Mouse (Mus musculus) activated CD4-positive, CD25-positive, alpha-beta regulatory T cell, adult 4 months (primary cell): ENCODE data around the gene Col23a1. TPM values are rescaled to one million over a fixed set of nuclear protein-coding genes. Genes with fewer than 3 reads are reported as not detected.
"Not testable (repeated sequence)": the region's sequence is repeated elsewhere in the genome, so short reads cannot be mapped to it uniquely, and the experiment has no call there.

Source experiments
- ATAC-seq: one replicate; pipeline ENCODE4 v1.8.0; 2017
- polyA plus RNA-seq, 2 experiments: library from polyadenylated mRNA; unstranded; fragments of 100-300 nt; shearing (Covaris generic); gene quantifications; one replicate each; pipeline ENCODE4 v1.2.1; 2017

Gene Col23a1
- polyA plus RNA-seq, 2 experiments from 2014 or later: 0.78 to 0.98 TPM

DNA sequence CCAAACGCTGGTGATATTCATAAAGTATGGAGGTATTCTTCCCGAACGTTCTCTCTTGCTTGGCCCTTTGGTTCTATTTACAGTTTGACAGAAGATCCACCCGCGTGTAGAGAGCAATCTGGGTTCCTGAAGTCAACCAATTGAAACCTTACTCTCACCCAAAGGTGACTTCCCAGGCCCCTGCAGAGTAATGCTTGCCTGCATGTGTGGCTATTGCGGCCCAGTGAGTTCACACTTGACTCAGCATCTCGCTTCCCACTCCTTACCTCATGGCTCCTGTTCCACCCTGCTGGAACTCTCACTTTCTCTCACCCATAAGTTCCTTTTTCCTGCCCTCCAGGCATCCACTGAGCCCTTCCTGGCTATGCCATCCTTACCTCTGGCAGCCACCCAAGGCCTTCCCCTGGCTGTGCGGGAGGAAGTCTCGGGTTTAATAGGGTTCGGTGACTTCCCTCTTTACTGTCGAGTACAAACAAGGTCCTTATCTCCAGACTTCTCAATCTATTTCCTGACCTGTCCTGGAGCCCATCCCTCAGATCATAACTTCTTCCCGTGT, 38.7 kb downstream of the Col23a1 start:
- no peak for ATAC-seq

DNA sequence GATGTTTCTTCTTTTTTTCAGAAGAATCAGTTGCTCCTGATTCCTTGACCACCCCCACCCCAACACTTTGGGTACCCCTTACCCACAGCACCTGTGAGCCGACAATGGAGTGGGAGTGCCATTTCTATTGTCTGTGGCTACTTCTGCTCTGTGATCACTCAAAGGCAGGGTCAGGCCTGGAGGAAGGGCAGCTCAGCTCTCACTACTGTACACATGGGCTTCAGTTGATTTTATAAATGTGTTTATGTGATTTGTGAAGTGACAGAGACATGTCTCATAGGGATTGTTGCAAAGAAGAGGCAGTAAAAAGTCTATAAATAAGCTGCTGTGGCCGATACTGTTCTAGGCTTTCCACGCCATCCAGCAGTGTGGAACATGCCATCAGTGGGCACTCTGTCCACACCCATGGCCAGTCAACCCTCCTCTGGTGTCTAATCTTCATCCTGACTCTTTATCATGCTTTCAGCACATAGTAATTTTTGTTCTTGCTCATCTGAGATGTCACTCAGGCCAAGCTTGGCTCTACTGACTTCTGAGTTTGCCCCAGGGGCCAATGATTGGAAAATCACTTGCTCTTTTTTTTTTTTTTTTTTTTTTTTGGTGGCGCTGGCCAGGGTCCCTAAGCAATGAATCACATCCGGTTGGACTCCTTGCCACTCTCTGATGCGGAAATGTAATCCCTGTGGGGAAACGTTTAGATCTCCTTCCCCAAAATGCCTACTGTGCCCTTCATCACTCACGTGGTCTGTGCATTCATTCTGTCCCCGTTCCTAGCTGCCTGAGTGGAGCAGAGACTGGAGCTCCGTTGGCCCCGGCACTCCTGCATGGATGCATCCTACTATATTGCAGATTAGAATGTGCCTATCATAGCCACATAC, 40.4 kb downstream of the Col23a1 start:
- ATAC-seq: no peak

DNA sequence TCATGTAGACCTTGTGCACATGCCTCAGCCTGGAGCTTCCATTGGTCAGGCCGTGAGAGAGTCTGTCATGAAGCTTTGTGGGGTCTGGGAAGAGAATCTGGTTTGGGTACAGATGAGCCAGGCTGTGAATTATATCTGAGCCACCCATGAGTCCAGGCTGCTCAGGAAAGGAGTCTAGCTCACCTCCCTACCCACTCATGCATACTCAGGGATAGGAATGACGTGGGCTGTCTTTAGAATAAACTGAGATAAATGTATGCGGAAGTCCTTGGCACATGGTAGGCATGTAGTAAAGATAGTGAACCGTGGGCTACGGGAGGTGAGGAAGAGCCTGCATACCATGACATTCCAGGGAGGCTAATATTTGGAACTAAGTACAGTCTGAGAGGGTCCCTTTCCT, 44.3 kb downstream of the Col23a1 start:
- ATAC-seq: no peak

DNA sequence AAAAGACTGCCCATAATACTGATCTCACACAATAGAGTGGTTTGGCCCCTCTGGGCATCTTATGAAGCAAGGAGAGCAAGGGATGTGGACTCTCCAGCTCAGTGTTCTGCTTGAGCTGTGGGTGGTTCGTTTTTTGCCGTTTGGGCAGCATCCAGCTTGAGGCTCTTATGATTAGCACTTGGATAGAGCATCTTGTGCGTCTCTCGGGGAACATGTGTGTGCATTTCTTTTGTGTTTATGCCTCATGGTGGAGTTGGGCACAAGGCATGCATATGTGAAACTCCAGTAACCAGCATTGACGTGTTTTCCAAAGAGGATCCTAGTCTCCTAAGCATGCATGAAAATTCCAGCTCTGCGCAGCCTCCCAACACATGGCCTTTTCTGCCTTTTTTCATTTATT, 47.9 kb downstream of the Col23a1 start:
- no peak for ATAC-seq

DNA sequence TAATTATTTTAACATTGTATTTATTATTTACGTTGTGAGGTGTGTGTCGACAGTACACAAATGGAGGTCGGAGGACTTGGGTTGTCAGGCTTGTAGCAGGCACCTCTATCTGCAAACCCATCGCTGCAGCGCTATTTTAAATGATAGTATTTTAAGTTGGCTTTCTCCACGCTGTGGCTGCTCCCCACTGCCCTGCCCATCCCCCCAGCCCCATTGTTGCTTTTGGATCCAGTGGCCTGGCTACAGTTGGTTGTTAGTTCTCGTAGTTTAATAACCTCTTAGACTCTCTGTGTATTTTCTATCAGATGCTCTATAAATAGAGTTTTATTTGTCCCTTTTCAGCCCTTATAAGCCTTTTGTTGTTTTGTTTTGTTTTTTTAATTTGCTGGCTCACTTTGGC, 48.7 kb downstream of the Col23a1 start:
- no peak for ATAC-seq

DNA sequence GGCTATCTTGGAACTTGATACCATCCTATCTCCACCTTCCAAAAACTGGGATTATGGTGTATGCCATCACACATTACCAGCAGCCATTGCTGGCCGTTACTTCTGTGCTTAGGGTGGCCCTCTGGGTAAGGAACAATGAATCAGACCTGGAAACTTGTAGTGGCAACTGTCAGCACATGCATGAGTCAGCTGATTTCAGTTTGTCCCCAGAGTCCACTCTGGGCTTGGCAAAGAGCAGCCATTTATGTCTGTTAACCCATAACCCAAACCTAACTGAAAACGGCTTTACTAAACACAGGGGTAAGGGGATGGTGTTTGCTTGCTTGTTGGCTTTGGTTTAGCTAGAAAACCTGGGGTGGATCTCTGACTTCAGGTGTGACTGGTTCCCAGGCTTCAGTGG, 51.4 kb downstream of the Col23a1 start:
- ATAC-seq: no peak

DNA sequence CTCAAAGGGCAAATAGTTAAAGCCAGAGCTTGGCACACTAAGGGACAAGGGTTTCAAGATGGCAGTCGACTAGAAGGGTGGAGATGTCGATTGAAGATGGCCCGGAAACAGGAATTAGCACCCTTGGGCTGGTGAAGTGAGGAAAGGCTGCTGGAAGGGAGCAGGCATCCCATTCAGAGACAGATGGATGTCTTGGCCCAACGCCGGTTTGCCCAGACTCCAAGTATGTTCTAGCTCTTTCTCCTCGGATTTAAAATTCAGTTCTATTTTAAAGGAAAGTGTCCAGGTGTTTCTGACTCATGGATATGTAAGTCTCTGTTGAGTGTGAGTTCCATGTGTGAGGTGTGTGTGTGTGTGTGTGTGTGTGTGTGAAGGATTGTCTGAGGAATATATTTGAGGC, 53.1 kb downstream of the Col23a1 start:
- no peak for ATAC-seq

DNA sequence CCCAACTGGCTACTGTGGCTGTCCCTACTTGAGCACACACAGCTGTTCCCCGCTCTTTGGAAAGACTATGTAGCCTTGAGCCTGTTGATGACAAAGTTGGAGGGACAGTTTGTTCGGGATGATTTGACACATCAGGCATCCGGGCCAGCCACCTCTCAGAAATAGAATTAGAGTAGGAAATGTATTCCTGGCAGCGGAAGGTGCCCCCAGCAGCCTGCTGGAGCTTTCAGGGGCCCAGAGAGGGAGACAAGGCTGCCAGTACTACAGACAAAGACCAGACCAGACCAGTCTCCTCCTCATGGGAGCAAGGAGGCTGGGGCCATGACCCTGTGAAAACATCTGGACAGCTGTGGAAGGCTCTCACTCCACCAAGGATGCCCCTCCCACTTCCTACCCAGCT, 53.6 kb downstream of the Col23a1 start:
- ATAC-seq: no peak

DNA sequence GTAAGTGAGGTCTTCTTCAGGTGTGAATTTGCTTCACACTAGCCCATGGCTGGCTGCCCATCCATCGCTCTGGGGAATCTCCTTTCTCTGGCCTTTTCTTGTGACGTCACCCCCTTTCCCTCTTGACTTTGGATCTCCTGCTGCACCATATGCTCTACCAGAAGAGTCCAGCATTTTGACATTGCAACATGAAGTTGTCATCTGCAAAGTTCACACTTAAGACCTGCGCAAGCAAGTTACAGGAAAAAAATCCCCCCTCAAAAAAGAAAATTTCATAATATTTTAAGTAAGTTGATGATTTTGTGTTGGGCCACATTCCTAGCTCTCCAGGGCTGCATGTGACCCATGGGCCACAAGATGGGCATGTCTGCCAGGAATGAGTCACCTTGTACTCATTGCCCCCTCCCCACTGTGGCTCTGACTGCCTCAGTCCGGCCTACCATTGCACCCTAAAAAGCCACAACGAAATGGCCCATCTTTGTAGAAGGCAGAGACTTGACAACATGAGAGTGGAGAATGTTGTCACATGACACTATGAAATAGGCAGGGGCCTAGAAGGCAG, 54.1 kb downstream of the Col23a1 start:
- ATAC-seq: no peak

DNA sequence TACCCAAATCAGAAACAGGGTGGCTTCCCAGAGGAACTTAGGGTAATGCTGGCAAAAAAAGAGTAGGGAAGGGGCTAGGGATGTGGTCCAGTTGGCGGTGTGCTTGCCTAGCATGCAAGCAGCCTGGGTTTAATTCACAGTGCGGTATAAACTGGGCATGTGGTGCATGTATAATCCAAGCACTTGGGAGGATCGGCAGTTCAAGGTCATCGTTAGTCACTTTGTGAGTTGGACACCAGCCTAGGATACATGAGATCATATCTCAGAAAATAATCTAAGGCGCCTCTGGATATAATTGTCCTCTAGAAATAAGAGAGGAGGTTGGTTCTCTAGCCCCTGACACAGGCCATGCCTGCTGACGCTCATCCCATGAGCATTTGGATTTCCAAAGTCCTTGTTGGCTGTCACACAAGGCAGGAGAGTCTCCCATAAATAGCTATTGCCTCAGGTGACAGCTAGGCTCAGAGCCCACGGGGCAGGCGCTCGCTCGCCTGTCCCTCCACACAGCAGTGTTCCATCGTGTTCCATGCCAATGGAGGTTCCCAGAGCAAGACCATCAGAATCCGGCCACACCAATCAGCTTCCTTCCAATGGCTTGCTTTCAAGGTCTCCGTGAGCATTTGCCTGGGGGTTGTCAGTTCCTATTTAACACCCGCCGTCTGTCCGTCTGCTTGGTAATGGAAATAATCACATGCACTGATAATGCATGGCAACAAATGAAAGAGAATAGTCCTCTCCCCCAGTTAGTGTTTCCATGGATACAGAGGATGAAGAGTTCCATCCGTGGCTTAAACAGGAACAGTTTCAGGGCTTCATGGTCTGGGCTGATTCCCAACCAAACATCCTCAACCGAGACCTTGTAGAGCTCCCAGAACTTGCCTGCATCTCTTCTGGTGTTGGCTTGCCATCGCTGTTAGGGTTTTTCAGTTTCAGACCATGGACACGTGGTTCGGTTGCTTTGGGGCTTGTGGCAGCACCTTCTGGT, 56.1 kb downstream of the Col23a1 start:
- ATAC-seq: no peak

DNA sequence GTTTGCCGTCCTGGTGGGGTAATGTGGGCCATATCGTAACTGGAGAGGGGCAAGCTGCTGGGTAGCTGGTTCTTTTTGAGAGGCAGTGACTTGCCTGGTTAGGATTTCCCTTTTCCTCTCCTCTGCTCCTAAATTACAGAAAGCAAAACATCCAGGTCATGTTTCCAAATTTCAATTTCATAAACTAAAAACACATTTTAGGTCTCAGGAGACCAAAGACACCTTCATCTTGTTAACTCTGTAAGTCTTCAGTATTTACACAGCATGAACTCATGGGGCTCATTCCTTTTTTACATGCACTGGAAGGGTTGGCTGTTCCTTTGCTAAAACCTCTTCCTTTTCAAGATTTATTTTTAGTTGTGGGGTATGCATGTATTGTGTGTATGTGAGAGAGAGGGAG, 58.0 kb downstream of the Col23a1 start:
- no peak for ATAC-seq

DNA sequence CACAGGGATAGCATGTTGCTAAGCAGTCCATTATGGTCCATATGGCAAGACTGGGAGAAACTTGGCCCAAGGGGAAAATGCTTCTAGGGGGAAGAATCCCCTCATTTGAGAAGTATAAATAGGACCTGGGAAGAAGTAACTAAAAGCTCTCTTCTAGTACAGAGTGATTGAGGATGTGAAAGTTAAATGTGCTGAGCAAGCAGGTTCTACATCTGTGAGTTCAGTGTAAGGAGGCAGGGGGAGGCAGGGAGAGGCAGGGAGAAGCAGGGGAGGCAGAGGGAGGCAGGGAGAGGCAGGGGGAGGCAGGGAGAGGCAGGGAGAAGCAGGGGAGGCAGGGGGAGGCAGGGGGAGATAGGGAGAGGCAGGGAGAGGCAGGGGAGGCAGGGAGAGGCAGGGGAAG, 59.9 kb downstream of the Col23a1 start:
- no peak for ATAC-seq

DNA sequence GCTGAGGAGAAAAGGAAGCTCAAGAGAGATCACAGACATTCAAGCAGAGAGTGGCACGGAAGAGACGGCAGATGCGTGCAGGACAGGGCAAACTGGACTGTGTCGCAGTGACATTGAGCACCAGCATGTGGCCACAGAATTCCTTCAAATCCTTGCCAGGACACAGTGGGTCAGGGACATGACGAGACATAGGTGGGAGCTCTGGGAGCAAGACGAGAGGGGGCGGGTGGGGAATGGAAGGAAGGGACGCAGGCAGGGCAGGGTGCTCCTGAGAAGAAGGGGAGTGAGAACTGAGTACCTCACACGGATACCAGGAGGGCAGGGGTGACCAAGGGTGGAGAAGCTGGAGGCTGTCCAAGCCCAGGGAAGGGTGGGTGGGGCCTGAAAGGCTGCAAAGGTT, 61.4 kb downstream of the Col23a1 start:
- ATAC-seq: no peak

DNA sequence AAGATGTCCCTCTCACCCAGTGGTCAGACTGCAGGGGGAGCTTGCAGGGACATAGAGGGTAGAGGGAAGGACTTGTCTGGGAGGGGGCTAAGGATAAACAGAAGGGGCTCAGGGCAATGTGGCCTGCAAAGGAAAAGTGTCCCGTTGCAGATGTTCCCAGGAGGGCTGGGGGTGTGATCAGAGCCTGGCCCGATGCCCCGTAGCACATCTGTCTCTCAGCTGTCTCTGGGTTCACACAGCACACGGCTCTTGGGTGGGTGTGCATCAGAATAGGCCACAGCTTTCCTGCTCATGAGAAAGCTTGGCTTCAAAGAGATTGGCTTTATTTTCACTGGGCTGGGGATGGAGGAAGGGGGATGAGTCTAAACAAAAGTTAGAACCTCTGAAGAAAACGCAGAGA, 62.1 kb downstream of the Col23a1 start:
- ATAC-seq: no peak

DNA sequence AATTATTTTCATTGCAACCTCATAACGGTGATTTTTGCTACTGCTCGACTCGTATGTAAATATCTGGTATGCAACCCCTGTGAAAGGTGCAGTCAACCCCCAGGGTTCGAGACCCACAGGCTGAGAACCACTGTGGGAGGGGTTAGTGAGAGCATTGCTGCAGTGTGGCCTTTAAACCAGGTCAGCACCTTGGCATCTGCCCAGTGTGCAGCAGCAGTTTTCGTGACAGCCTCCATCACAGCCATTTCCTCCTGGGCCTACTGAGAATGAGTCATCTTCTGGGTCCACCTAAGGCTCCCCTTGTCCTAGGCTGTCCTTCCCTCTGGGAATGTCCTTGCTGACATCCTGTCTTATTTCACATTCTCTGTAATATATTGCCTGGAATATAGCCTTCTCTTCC, 64.0 kb downstream of the Col23a1 start:
- no peak for ATAC-seq

DNA sequence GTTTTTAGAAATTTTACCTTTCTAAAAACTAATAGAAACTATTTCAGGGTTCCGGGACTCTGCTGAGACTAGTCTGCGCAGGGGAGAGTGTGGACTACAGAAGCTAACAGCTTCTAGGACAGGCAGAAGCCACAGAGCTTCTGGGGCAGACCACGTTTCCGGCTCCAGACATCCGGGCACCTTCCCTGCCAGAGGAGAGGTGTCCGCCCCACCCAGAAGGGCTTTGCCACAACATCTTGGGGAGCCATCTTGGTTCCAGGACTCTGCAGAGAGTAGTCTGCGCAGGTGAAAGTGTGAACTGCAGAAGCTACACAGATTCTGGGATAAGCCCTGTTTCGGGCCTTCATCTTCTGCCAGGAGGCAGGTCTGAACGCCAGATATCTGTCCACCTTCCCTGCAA, 69.3 kb downstream of the Col23a1 start:
- ATAC-seq: not testable (repeated sequence)

DNA sequence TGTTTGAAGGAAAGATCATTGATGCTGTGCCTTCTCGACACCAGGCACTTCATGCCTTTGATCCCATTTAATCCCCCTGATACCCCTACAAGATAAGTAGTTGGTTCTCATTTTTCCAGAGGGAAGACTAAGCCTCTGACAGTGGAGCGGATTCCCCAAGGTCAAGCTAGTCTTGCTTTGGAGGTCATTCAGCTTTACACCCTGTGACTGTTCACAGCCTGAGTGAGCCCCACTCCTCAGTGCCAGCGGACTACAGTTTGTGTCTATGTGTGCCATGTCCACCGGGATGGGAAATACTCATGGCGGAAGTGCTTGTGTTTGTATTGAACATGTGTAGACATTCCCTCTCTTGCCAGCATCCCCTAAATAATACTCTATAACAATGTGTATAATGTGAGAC, 74.6 kb downstream of the Col23a1 start:
- ATAC-seq: no peak

DNA sequence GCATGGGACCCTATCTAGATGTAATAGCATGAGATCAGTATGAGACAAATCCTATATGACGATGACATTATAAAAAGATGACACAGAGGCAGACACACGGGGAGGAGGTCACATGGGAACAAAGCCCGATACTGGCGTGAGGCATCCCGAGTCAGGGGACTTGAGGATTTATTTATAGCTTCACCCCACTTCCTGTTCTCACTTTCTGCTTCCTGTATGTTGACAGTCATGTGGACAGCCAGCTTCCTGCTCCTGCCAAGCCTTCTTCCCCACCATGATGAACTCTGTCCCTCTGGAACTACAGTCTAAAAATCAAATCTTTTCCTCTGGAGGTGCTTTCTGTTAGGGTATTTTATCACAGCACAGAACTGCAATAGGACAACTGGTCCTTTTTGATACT, 77.6 kb downstream of the Col23a1 start:
- ATAC-seq: no peak

DNA sequence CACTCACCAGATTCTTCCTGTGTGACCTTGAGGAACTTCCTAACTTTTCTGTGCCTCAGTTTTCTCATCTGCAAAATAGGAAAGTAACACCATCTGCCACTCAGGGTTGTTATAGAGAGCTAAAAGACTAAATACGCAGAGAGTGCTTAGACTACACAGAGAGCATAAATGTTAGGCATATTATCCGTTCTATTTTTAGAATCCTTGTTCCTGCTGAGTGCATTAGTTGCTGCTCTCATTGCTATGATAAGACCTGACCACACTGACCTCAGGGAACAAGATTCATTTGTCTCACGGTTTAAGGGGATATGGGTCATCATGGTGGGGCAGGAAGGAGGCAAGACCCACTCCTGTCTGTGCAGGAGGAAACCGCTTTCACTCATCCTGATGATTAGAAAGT, 80.6 kb downstream of the Col23a1 start:
- ATAC-seq: no peak

DNA sequence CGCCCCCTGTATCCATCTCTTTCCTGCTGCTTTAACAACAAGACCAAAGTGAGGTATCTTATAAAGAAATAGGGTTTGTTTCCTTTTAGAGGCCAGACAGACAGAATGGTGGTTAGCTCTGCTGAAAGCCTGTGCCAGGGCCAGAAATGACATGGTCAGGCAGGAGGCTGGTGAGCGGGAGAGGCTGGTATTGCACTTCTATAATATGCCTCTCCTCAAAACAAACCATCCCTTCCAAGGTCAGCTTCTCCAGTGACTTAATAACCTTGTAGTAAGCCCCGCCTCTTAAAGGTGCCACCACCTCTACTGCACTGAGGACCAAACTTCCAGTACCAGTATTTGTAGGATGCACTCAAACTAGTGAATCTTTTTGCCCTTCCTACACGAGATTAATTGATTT, 81.6 kb downstream of the Col23a1 start:
- ATAC-seq: no peak

DNA sequence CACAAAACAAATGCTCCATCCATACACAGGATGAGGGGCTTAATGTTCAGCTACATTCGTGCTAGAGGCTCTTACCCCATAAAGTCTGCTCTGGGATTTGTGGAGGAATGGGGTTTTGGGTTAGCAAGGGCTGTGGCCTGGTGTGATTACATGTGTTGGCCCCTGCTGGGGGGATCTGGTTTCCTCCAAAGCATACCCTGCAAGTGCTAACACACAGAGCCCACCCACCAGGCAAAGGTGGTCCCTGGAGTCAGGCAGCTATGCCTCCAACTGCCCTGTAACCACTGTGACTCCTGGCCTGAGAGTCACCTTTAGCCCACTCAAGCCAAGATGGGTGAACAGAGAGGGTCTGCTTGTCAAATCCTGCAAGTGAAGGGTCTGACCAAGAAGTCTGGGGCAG, 82.2 kb downstream of the Col23a1 start:
- ATAC-seq: no peak

DNA sequence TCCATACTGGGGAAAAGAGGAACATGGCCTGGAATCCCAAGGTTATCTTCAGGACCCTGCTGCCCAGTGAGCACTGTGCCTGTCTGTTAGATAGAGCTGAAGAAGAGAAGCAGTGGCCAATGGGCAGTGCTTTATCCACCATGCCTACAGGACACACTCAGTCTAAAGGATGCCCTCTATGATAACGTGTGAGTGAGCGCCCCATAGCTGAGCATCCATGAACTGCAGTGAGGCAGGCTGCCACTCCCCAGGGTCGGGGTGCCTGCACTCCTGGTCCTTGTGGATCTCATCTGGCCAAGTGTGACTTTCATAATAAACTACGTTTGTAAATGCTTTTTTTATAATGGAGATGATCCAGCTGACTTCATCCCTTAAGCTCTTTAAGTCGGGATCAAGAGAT, 87.5 kb downstream of the Col23a1 start:
- ATAC-seq: no peak

DNA sequence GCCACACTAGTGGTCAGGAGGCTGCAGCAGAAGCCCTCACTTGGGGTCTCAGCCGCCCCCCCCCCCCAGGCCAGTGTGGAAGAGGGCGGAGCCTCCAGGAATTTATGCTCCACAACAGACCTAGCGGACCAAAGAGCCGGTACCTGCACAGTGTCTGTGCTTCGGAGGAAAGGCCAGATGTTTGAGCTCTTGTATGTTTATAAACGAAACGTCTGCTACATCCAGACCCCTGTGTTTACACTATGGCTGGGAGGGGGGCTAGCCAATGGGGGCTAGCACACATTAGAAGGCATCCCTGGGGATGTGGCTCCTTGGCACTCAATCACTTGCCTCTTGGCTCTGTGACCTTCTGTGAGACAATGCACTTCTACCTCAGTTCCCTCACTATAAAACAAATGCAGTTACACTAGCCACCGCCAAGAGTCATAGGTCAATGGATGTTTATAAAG, 99.2 kb downstream of the Col23a1 start:
- no peak for ATAC-seq
